Comparison of ENCODE assay signal across 8 mouse cellular contexts in the genomic region with DNA sequence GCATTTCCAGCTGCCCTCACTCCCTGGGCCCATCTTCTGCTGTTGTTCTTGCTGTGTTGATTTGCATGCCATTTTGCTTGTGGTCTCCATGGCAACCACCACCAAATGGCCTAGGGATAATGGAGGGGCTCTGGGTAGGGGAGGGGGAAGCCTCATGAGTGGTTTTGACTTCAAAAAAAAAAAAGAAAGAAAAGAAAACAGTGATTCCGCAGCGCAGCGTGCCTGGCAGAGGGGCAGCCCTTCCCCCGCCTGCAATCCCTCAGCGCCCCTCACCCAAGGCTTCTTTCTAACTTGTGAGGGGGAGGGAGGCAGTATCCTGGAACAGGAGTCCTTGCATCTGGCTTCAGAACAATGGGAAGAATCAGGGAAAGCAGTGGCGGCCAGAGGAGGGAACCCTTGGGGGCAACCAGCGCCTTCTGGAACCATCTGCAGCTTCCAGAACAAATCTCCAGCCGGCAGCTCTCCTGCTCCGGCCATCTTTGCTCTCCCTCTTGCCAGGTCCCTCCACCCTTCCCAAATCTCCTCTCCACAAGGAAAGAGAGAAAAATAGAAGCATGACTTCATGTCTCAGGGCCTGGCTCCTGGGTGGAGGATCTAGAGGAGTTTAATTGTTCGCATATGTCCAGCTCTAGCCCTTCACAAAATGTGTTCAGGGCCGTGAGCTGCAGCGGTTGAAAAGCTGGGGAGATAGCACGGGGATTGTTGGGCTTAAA. TPM values are rescaled to one million over a fixed set of nuclear protein-coding genes. Genes with fewer than 3 reads are reported as not detected.
DNase-seq lines count a peak whose midpoint lies in the region; ATAC-seq and TF ChIP-seq lines count a peak whose summit lies in the region.

No protein-coding gene starts in this region.

- WGBS in lung, embryonic 16.5 days, result 20% methylated on average over 13 of the region's 13 CpGs
- WGBS in lung, adult 2 months, result 27% methylated on average over 13 of the region's 13 CpGs
- WGBS in hindbrain, embryonic 16.5 days, result 5% methylated on average over 11 of the region's 13 CpGs
- 4% methylated on average over 13 of the region's 13 CpGs for WGBS in midbrain, embryonic 15.5 days

- DNase-seq in lung, adult 2 months, result no peak
- DNase-seq in cerebellum, postnatal 14 days, result peak; percentile 58 to 59
- peak; percentile 66 for DNase-seq in gastrocnemius, postnatal 14 days
- DNase-seq in thymus, postnatal 10 days (ENCODE audit: low spot score in 2 of 2), result no peak

- H3K4me3 ChIP-seq in lung, embryonic 16.5 days (ENCODE audit: low read length), result no peak overlapping the region
- no peak overlapping the region for H3K4me3 ChIP-seq in lung, adult 2 months (replicated peaks; ENCODE audit: extremely low read depth, low read depth, low read length)
- H3K4me3 ChIP-seq in hindbrain, embryonic 16.5 days (ENCODE audit: low read length), result no peak overlapping the region
- no peak overlapping the region for H3K4me3 ChIP-seq in midbrain, embryonic 15.5 days

- no peak overlapping the region for H3K9ac ChIP-seq in lung, embryonic 16.5 days (ENCODE audit: low read length)
- peak overlapping the region; percentile 47 for H3K9ac ChIP-seq in hindbrain, embryonic 16.5 days (ENCODE audit: low read depth, low read length)
- peak overlapping the region; percentile 28; the same call in 1 of the 2 replicates for H3K9ac ChIP-seq in midbrain, embryonic 15.5 days

- H3K27ac ChIP-seq in lung, embryonic 16.5 days (ENCODE audit: low read length), result peak overlapping the region; percentile 8; the same call in 1 of the 2 replicates
- H3K27ac ChIP-seq in hindbrain, embryonic 16.5 days (ENCODE audit: low read depth, low read length), result peak overlapping the region; percentile 94
- peak overlapping the region; percentile 92 for H3K27ac ChIP-seq in midbrain, embryonic 15.5 days

- intact Hi-C loops in gastrocnemius, postnatal 14 days (cut with DNase I; ENCODE audit: low total_unique reads), result no loop called here

- H3K4me2 ChIP-seq in lung, embryonic 16.5 days (ENCODE audit: low read depth, low read length), result no peak overlapping the region
- peak overlapping the region; percentile 36 for H3K4me2 ChIP-seq in hindbrain, embryonic 16.5 days (ENCODE audit: low read length)
- peak overlapping the region; percentile 30 for H3K4me2 ChIP-seq in midbrain, embryonic 15.5 days

- H3K36me3 ChIP-seq in lung, embryonic 16.5 days (ENCODE audit: control insufficient read depth, insufficient read depth, low read length), result no peaks in the 10 kb centered on the region
- no peaks in the 10 kb centered on the region for H3K36me3 ChIP-seq in hindbrain, embryonic 16.5 days (ENCODE audit: control insufficient read depth, insufficient read depth, low read length)
- no peaks in the 10 kb centered on the region for H3K36me3 ChIP-seq in midbrain, embryonic 15.5 days (replicated peaks)

- H3K9me3 ChIP-seq in lung, embryonic 16.5 days (ENCODE audit: control insufficient read depth, low read length), result no peaks in the 10 kb centered on the region; the same call in 1 of the 2 replicates
- H3K9me3 ChIP-seq in hindbrain, embryonic 16.5 days (ENCODE audit: control insufficient read depth, low read length), result no peaks in the 10 kb centered on the region
- H3K9me3 ChIP-seq in midbrain, embryonic 15.5 days, result no peaks in the 10 kb centered on the region

- no peaks in the 10 kb centered on the region for H3K27me3 ChIP-seq in lung, embryonic 16.5 days (ENCODE audit: control insufficient read depth, insufficient read depth, low read depth, low read length)
- H3K27me3 ChIP-seq in hindbrain, embryonic 16.5 days (replicated peaks; ENCODE audit: control insufficient read depth, insufficient read depth, low read length), result no peaks in the 10 kb centered on the region
- H3K27me3 ChIP-seq in midbrain, embryonic 15.5 days (replicated peaks), result no peaks in the 10 kb centered on the region

- ATAC-seq in lung, embryonic 16.5 days (ENCODE audit: low read depth), result no peak
- peak; percentile 78 for ATAC-seq in hindbrain, embryonic 16.5 days
- peak; percentile 71 for ATAC-seq in midbrain, embryonic 15.5 days (replicated peaks)
- no peak for ATAC-seq in activated CD4-positive, CD25-positive, alpha-beta regulatory T cell, adult 4 months

- TF ChIP-seq CTCF in lung, adult 2 months (IDR thresholded peaks at IDR 0.05; ENCODE audit: insufficient read depth, low read length), result no peak

- peaks cover 21% of the 10 kb centered on the region for H3K4me1 ChIP-seq in lung, embryonic 16.5 days (replicated peaks; ENCODE audit: control insufficient read depth, insufficient read depth, low read length)
- H3K4me1 ChIP-seq in lung, adult 2 months (ENCODE audit: control insufficient read depth, insufficient read depth, low read length), result peaks cover 4% of the 10 kb centered on the region; the same call in 1 of the 2 replicates
- H3K4me1 ChIP-seq in hindbrain, embryonic 16.5 days (ENCODE audit: control insufficient read depth, insufficient read depth, low read depth, low read length), result peaks cover 38% of the 10 kb centered on the region
- peaks cover 60% of the 10 kb centered on the region for H3K4me1 ChIP-seq in midbrain, embryonic 15.5 days

- no peak for TF ChIP-seq POLR2A in lung, adult 2 months (IDR thresholded peaks at IDR 0.05; ENCODE audit: borderline replicate concordance, extremely low read depth, low read depth, low read length)

RNA-seq across cellular contexts. Expression of gene Gm11733, which starts 5.0 kb away (rescaled TPM):
- polyA plus RNA-seq in lung, embryonic 16.5 days (2015; fragmentation: Nextera tagmentation; extraction: Ambion mirVana), result not detected in 2 replicates
- not detected in 2 replicates for polyA plus RNA-seq in lung, adult 2 months (2012; rRNA removed)
- not detected for total RNA-seq in gastrocnemius, postnatal 14 days (2021)
- 0.06 TPM in 2 replicates for polyA plus RNA-seq in hindbrain, embryonic 16.5 days (2015; fragmentation: Nextera tagmentation; extraction: Ambion mirVana)
- not detected in 2 replicates for polyA plus RNA-seq in midbrain, embryonic 15.5 days (2015; fragmentation: Nextera tagmentation; extraction: Ambion mirVana)
- under 1 TPM in 1 of 2 experiments, not detected in 1; 0.19 TPM for polyA plus RNA-seq in activated CD4-positive, CD25-positive, alpha-beta regulatory T cell, adult 4 months (2017; shearing (Covaris generic))

Comparison
In these comparisons a context has a peak if more than half of its experiments do, and no peak if none do; other contexts are left out.
1. ATAC-seq: peak in hindbrain, embryonic 16.5 days (single experiment) and midbrain, embryonic 15.5 days (single experiment); none in lung, embryonic 16.5 days (single experiment) and activated CD4-positive, CD25-positive, alpha-beta regulatory T cell, adult 4 months (single experiment).
2. H3K27ac ChIP-seq: peak in every context shown above with its lines; median percentile 94 in hindbrain, embryonic 16.5 days; 92 in midbrain, embryonic 15.5 days; 8 in lung, embryonic 16.5 days.
3. DNase-seq: peak in cerebellum, postnatal 14 days (2 of 2) and gastrocnemius, postnatal 14 days (single experiment); none in lung, adult 2 months (single experiment) and thymus, postnatal 10 days (0 of 2).